Mouse (Mus musculus) testis, adult 2 months (tissue): ENCODE data around the gene Vmn1r84. TPM values are rescaled to one million over a fixed set of nuclear protein-coding genes. Genes with fewer than 3 reads are reported as not detected.

Experiments used
- H3K27ac ChIP-seq: fragments of 200-500 bp; 2 replicates; pipeline ENCODE4 v1.5.1; 2012; ENCODE audit warnings: low read depth, low read length; ENCODE audit not compliant: control insufficient read depth, insufficient read depth
- H3K27me3 ChIP-seq: fragments of 200-500 bp; 2 replicates; pipeline ENCODE4 v1.6.1; 2012; ENCODE audit warnings: mild to moderate bottlenecking, low read length, moderate library complexity; ENCODE audit not compliant: control insufficient read depth, insufficient read depth
- H3K36me3 ChIP-seq: fragments of 200-500 bp; 2 replicates; pipeline ENCODE4 v1.6.1; 2012; ENCODE audit warnings: mild to moderate bottlenecking, low read length; ENCODE audit not compliant: control insufficient read depth, insufficient read depth
- H3K4me1 ChIP-seq: fragments of 200-500 bp; 2 replicates; pipeline ENCODE4 v1.6.1; 2012; ENCODE audit warnings: low read length; ENCODE audit not compliant: control insufficient read depth, insufficient read depth
- H3K4me3 ChIP-seq: fragments of 200-500 bp; 2 replicates; pipeline ENCODE4 v1.5.1; 2012; ENCODE audit warnings: low read depth, mild to moderate bottlenecking, low read length, moderate library complexity, mixed read lengths; ENCODE audit not compliant: control insufficient read depth
- CTCF ChIP-seq: fragments of 200-500 bp; IDR thresholded peaks from 2 replicates; pipeline ENCODE4 v1.5.1; 2012; ENCODE audit warnings: low read depth, mild to moderate bottlenecking, inconsistent platforms, low read length, moderate library complexity; ENCODE audit not compliant: control insufficient read depth, insufficient read depth, insufficient replicate concordance
- POLR2A ChIP-seq: fragments of 200-500 bp; IDR thresholded peaks from 2 replicates; pipeline ENCODE4 v1.6.1; 2012; ENCODE audit warnings: low read depth, mild to moderate bottlenecking, inconsistent platforms, low read length, moderate library complexity; ENCODE audit not compliant: control insufficient read depth
- polyA plus RNA-seq: library from polyadenylated mRNA; depleted of rRNA; stranded (reverse); fragments of >200 nt; gene quantifications from 2 replicates; pipeline ENCODE4 v1.2.3, GENCODE M21; 2012; rRNA removed

Vmn1r84 gene
- polyA plus RNA-seq = not detected in 2 replicates

DNA sequence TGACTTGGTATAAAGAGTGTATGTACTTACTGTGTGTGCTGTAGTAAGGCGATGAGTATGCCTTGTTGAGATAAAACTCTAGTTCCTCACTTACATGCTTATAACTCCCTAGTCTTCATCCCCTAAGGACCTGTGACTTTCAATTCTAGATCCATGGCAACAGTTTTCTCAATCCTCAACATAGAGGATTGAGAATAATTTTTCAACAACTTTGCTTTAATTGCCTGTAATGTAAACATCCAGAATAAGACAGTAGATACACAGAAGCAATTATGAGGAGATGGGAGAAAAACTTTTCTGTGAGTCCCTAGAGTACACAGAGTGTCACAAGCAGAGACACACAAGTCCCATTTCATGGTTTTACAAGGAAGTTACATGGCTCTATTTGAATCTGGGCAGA lies at the start of gene Vmn1r84:
Gene Vmn1r84 (minus strand): TSS at position 101 of the 400 bp plus-strand sequence.
- Histone ChIP-seq H3K27me3 (no peaks in the 10 kb centered on the region), H3K4me3 (no peak within 1 kb of the TSS), H3K27ac (no peak within 1 kb of the TSS), H3K4me1 (no peaks in the 10 kb centered on the region), H3K36me3 (no peaks in the 10 kb centered on the region)
- no peak for TF ChIP-seq POLR2A
- TF ChIP-seq CTCF = no peak

DNA sequence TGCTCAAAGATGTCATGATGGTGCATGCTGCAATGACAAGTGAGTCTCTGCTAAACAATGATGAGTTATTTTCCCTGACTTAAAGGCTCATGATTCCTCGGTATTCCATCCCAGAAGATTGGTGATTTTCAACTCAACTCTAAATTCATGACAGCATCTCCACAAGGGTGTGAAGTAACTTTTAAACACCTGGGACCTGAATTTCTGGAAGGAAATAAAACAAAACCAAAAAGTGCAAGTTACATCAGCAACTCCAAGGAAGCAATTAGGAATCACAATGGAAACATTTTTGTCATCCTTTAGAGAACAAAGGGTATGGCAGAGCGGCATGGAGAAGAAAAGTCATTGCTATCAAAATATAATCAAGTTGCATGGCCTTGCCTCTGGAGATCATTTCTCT lies 39.7 kb downstream of the Vmn1r84 start, which contains the start of gene Vmn1r83:
Gene Vmn1r83 (minus strand): TSS at position 101 of the 400 bp plus-strand sequence.
- H3K4me3 ChIP-seq = no peak within 1 kb of the TSS
- H3K27ac ChIP-seq = no peak within 1 kb of the TSS
- no peak for TF ChIP-seq CTCF
- no peak for TF ChIP-seq POLR2A
- H3K4me1 ChIP-seq = no peaks in the 10 kb centered on the region
- H3K36me3 ChIP-seq = no peaks in the 10 kb centered on the region
- no peaks in the 10 kb centered on the region for H3K27me3 ChIP-seq

Other genes starting within 250 kb of the Vmn1r84 start
- not detected in 2 replicates for gene Vmn1r78, start 219.0 kb downstream of the Vmn1r84 start, polyA plus RNA-seq
- gene Vmn1r79, start 198.0 kb downstream of the Vmn1r84 start, polyA plus RNA-seq = not detected in 2 replicates
- not detected in 2 replicates for gene Vmn1r80, start 180.0 kb downstream of the Vmn1r84 start, polyA plus RNA-seq
- not detected in 2 replicates for gene Vmn1r81, start 101.0 kb downstream of the Vmn1r84 start, polyA plus RNA-seq
- gene Vmn1r82, start 68.8 kb downstream of the Vmn1r84 start, polyA plus RNA-seq = not detected in 2 replicates
- gene Vmn1r83, start 39.8 kb downstream of the Vmn1r84 start, polyA plus RNA-seq = not detected in 2 replicates
- gene Zfp551, start 53.5 kb upstream of the Vmn1r84 start, polyA plus RNA-seq = 0.33 and 0.35 TPM in 2 replicates
- gene Zfp606, start 109.0 kb upstream of the Vmn1r84 start, polyA plus RNA-seq = 0.94 and 1.4 TPM in 2 replicates
- gene 2900092C05Rik, start 143.2 kb upstream of the Vmn1r84 start, polyA plus RNA-seq = 11.1 and 16.4 TPM in 2 replicates
- gene Vmn2r53, start 239.5 kb upstream of the Vmn1r84 start, polyA plus RNA-seq = 0.01 TPM in 2 replicates